Mouse (Mus musculus) Muller cell, postnatal 12 days (primary cell): ENCODE measurements around the gene Eml6.

Source experiments
- DNase-seq: peaks from one replicate; pipeline ENCODE4 v3.0.0-alpha.2; 2015; ENCODE audit errors: inconsistent ontology term

Gene Eml6

GRCm38 (mm10) chr11:29748750-29749467 is 276.9 kb downstream of the Eml6 start:
- no peak for DNase-seq

DNA sequence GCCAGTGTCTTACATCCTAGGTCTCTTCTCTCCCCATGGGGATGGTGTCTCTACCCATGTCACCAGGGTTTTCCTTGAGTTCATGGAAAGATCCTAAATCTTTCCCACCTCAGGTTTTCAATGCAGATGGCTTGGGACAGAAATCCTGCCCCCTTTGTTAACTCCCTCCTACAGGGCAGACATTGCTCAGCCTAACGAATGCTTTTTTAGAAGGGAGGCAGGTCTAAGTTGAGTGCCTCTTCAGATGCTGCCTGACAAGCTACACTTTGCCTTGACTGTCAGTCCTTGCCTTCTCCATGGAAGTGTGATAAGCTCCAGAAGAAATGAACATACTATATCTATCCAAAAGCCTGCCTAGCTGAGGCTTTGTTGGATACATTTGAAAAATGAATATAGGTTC is 278.0 kb downstream of the Eml6 start:
- no peak for DNase-seq

DNA sequence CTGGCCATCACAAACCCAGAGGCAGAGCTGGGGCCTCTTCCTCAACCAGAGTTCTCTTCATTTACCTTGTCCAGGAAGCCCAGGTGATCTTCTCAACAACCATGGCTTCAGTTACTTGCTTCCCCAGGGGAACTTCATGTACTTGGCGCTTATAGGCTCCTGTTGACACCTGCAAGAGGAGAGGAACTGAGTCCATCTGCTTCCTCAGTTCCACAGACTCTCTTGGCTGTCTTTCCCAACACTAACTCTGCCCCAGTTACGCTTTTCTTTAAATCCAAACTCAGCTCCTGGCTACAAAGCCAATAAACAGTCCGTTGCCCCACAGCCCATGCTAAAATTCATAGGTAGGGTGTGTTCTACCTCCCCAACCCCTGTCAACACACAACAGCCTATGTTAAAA is 278.5 kb downstream of the Eml6 start:
- DNase-seq: no peak

GRCm38 (mm10) chr11:29746203-29746602 is 279.6 kb downstream of the Eml6 start:
- DNase-seq: no peak

- no peak for DNase-seq
Observed at GRCm38 (mm10) chr11:29745513-29745912, 280.3 kb downstream of the Eml6 start.

- no peak for DNase-seq
Observed at GRCm38 (mm10) chr11:29744760-29745430, 280.9 kb downstream of the Eml6 start.

DNA sequence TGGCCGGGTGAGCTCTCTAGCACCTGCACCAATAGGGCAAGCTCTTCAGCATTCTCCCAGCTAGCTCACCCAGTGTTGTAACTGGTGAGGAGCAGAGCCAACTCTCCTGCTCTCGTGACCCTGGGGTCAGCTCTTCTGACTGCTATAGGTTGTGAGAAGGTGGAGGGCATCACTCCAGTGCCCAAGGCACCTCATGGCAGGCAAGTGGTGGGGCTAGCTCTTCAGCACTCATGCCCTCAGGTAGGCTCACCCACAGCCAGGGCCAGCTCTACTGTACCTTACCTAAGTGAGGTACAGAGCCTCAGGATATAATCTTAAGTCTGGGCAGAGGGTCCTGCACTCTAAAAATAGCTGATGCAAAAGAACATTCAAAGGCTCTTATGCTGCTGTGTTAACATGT is 286.1 kb downstream of the Eml6 start:
- no peak for DNase-seq

DNA sequence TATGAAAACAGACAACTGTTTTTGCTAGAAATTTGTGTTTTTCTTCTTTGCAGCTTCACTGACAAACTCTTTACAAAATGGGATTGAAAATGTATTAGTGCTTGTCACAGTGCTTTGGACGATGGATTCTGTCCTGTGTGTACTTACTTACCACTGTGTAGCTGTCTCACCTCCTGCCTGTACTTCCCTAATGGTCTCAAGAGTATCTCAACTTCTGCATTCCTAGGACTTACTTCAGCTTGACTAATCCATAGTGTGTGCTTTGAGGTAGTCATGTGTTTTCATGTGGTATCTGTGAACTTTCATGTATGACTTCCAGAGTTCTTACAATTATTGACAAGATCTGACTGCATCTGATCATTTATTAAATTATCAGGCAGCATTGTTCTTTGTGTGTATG is 297.9 kb downstream of the Eml6 start:
- DNase-seq: no peak

DNA sequence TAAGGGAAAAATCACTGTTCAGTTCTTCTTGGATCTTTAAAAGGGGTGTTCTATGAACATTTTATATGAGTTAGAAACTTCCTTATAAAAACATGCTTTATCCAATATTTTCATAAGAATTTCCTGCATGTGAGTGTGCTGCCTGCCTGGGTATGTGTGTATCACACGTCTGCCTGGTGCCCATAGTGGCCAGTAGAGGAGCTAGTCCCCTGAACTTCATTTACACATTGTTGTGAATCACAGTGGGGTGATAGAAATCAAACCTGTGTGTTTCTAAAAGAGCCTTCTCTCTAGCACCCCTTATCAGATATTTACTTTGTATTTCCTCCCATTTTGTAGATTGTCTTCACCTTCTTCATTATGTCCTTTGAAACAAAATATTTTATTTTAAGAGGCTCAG is 300.2 kb downstream of the Eml6 start:
- no peak for DNase-seq

- DNase-seq: no peak
Observed at GRCm38 (mm10) chr11:29725167-29725566, 300.7 kb downstream of the Eml6 start.

DNA sequence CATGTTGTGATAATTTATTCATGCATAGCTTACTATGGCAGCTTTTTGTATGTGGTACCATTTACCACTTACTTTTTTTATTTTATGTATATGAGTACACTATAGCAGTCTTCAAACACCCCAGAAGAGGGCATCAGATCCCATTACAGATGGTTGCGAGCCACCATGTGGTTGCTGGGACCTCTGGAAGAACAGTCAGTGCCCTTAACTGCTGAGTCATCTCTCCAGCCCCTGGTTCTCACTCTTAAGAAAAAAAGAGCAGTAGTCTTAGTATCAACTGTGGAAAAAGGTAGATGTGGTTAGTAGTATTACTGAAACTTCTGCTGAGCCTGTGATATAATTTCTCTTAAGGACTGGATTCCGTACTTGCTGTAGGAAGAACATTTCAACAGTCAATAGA is 301.6 kb downstream of the Eml6 start:
- no peak for DNase-seq

- DNase-seq: no peak
Observed at GRCm38 (mm10) chr11:29719597-29719996, 306.2 kb downstream of the Eml6 start.

DNA sequence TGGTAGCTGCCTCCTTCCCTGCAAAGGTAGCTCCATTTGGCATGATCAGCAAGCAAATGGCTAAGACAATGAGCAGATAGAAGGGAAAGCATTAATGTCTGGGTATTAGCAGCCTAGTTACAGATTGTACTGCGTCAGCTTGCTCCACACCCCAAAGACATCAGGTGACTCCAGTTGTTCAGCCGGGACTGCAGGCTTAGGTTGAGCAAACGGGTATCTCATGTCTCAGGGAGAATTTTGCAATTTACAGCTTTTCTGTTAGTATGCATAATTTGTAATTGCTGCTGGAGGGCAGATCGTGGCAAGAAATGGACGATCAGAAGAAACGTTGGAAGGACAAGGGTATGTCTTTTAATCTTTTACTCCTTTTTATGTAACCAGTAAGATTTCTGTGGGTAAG is 307.3 kb downstream of the Eml6 start:
- no peak for DNase-seq

DNA sequence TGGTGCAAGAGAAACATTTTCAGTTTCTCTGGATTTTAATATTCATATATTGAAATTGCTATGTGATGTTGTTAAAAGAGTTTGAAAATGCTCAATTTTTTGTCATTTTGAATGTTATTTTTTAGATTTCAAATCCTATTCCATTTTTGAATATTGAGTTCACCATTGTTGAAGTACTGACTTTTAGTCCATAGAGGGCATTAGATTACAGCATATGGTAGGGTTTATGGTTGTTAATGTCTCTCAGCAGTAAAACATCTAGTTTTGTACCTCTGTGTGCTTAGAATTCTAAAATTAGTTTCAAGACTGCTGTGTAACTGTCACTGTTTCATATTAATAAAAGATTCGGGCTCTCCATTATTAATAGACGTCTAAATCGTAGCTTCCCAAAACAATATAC is 310.3 kb downstream of the Eml6 start:
- no peak for DNase-seq

GRCm38 (mm10) chr11:29714789-29715188 is 311.0 kb downstream of the Eml6 start:
- DNase-seq: peak; percentile 44

- DNase-seq: no peak
Observed at GRCm38 (mm10) chr11:29714114-29714513, 311.7 kb downstream of the Eml6 start.

DNA sequence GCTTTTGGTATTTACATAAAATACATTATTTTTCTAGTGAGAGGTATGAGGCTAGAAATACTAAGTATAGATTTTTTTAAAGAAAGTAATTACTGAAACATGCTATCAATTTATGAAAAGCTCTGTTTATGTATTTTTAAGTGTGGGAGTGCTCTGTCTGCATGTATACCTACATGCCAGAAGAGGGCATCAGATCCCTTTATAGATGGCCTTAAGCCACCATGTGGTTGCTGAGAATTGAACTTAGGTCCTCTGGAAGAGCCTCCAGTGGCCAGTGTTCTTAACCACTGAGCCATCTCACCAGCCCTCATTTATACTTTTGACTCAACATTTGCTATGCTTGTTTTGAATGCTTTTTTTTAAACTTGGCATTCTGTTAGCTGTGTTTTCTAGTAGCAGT is 316.3 kb downstream of the Eml6 start:
- DNase-seq: no peak

- no peak for DNase-seq
Observed at GRCm38 (mm10) chr11:29706845-29707244, 319.0 kb downstream of the Eml6 start.

- DNase-seq: no peak
Observed at GRCm38 (mm10) chr11:29705263-29705662, 320.6 kb downstream of the Eml6 start.

DNA sequence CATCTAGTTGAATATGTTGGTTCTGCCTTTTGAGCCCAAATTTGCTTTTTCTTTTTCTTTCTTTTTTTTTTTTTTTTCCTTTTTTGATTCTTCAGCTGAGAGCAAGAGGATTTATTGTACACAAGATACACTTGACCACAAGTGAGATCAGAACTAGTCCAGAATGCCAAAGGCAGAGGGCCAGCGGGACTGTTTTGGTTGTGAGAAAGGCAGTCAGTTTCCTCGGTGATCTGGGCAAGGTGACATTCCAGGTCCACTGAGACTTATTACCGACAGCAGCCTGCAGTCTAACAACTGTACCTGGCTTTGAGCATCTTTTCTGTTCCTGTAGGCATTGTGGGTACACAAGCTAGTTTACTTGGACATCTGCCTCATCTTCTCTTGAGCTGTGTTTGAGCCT is 323.1 kb downstream of the Eml6 start:
- DNase-seq: no peak

- no peak for DNase-seq
Observed at GRCm38 (mm10) chr11:29694754-29695153, 331.1 kb downstream of the Eml6 start.

GRCm38 (mm10) chr11:29693576-29694410 is 332.0 kb downstream of the Eml6 start:
- peak; percentile 95 for DNase-seq
